Mouse (Mus musculus) embryonic stem cell, embryonic (primary cell): ENCODE results near the gene Tmem219.

Source experiments
- CTCF ChIA-PET, 4 experiments: fragments of 300-600 bp in 2 of 4; fragments of 350-600 bp in 2 of 4; sonication (Branson Sonifier 250); formaldehyde crosslinking; loops; one replicate each; lab custom pipeline; 2022; ENCODE audit warnings: inconsistent platforms in 2 of 4; lab: Charles Lee
- POLR2A ChIA-PET, 4 experiments: fragments of 300-600 bp in 2 of 4; fragments of 350-600 bp in 2 of 4; sonication (Branson Sonifier 250); formaldehyde crosslinking; loops; one replicate each; lab custom pipeline; 2022; ENCODE audit warnings: antibody characterized with exemption in 4 of 4, inconsistent platforms in 1 of 4; lab: Charles Lee

Tmem219 gene

GRCm38 (mm10) chr7:126856741-126857420 is 65.8 kb downstream of the Tmem219 start:
- ChIA-PET CTCF (interaction anchor here (0.5 to 1.6 kb wide), 8 partner anchors 21 to 423 kb away, joined by 3 to 7 read pairs (median 3); no protein-coding TSS in a partner anchor), POLR2A (interaction anchor here (0.6 to 5.8 kb wide), 21 partner anchors 9 to 477 kb away, joined by 3 to 32 read pairs (median 3); partner anchors contain the start of genes Doc2a (in 3 of the 4), Taok2 (in 2 of the 4), Fam57b (in 1 of the 4) and Kif22 (in 1 of the 4))

- ChIA-PET POLR2A (interaction anchor here in 2 of 4 experiments (0.8 to 5.8 kb wide), 12 partner anchors 8 to 187 kb away, joined by 3 to 32 read pairs (median 4); partner anchors contain the start of genes Doc2a (in 2 of the 2), Taok2 (in 2 of the 2), Kif22 (in 1 of the 2) and Tbx6 (in 1 of the 2)), CTCF (interaction anchor here in 1 of 4 experiments (1.6 kb wide), 1 partner anchor 23 kb away, joined by 4 read pairs; no protein-coding TSS in a partner anchor)
These were observed 67.1 kb downstream of the Tmem219 start for GRCm38 (mm10) chr7:126855641-126856040.

GRCm38 (mm10) chr7:126853454-126853853 is 69.3 kb downstream of the Tmem219 start:
- CTCF ChIA-PET = interaction anchor here in 1 of 4 experiments (0.7 kb wide), 1 partner anchor 159 kb away, joined by 3 read pairs; no protein-coding TSS in a partner anchor

GRCm38 (mm10) chr7:126851192-126851591 is 71.5 kb downstream of the Tmem219 start:
- ChIA-PET CTCF (interaction anchor here in 1 of 4 experiments (0.6 kb wide), 1 partner anchor 344 kb away, joined by 3 read pairs; no protein-coding TSS in a partner anchor), POLR2A (interaction anchor here in 3 of 4 experiments (0.5 to 2.4 kb wide), 17 partner anchors 8 to 1039 kb away, joined by 3 to 20 read pairs (median 4); partner anchors contain the start of genes Hirip3 (in 2 of the 3), Ino80e (in 2 of the 3) and Pagr1a (in 1 of the 3))

More at GRCm38 (mm10) chr7:126853454-126853853, 69.3 kb downstream of the Tmem219 start:
- POLR2A ChIA-PET = interaction anchor here in 2 of 4 experiments (0.6 to 3.1 kb wide), 14 partner anchors 8 to 1463 kb away, joined by 3 to 14 read pairs (median 4); partner anchors contain the start of genes Hirip3 (in 2 of the 2), Ino80e (in 2 of the 2), Taok2 (in 2 of the 2) and Kif22 (in 1 of the 2)

GRCm38 (mm10) chr7:126850161-126850560 is 72.6 kb downstream of the Tmem219 start:
- POLR2A ChIA-PET = interaction anchor here in 2 of 4 experiments (0.8 to 4.1 kb wide), 14 partner anchors 8 to 167 kb away, joined by 3 to 32 read pairs (median 5); partner anchors contain the start of genes Hirip3 (in 2 of the 2), Ino80e (in 2 of the 2) and Pagr1a (in 1 of the 2)
- CTCF ChIA-PET = interaction anchor here in 1 of 4 experiments (0.6 kb wide), 1 partner anchor 63 kb away, joined by 19 read pairs; no protein-coding TSS in a partner anchor

- ChIA-PET POLR2A (interaction anchor here (0.8 to 4.1 kb wide), 16 partner anchors 8 to 277 kb away, joined by 3 to 32 read pairs (median 4); partner anchors contain the start of genes Hirip3 (in 2 of the 4), Ino80e (in 2 of the 4), 4930451I11Rik (in 1 of the 4) and Taok2 (in 1 of the 4)), CTCF (interaction anchor here in 2 of 4 experiments (0.7 to 1.6 kb wide), 3 partner anchors 16 to 52 kb away, joined by 3 to 8 read pairs (median 4); partner anchors contain the start of gene Fam57b (in 1 of the 2))
These were observed 73.9 kb downstream of the Tmem219 start for GRCm38 (mm10) chr7:126848794-126849193.

- ChIA-PET CTCF (interaction anchor here in 3 of 4 experiments (0.6 to 1.7 kb wide), 7 partner anchors 10 to 310 kb away, joined by 3 to 8 read pairs (median 4); partner anchors contain the start of genes Fam57b (in 1 of the 3), Hirip3 (in 1 of the 3) and Ino80e (in 1 of the 3)), POLR2A (interaction anchor here (0.6 to 4.1 kb wide), 30 partner anchors 8 to 278 kb away, joined by 3 to 32 read pairs (median 4); partner anchors contain the start of genes Hirip3 (in 2 of the 4), Ino80e (in 2 of the 4), Taok2 (in 2 of the 4) and 4930451I11Rik (in 1 of the 4))
These were observed 75.0 kb downstream of the Tmem219 start for GRCm38 (mm10) chr7:126847421-126848398.

GRCm38 (mm10) chr7:126847116-126847420 is 75.6 kb downstream of the Tmem219 start, which contains the start of gene Doc2a:
TSS of gene Doc2a (plus strand) at chr7:126847416.
- ChIA-PET POLR2A (interaction anchor here in 3 of 4 experiments (0.8 to 4.1 kb wide), 13 partner anchors 9 to 80 kb away, joined by 3 to 32 read pairs (median 6); partner anchors contain the start of genes 4930451I11Rik (in 1 of the 3), Hirip3 (in 1 of the 3), Ino80e (in 1 of the 3) and Taok2 (in 1 of the 3)), CTCF (interaction anchor here in 3 of 4 experiments (0.6 to 1.7 kb wide), 5 partner anchors 11 to 38 kb away, joined by 3 to 8 read pairs (median 4); partner anchors contain the start of genes Hirip3 (in 1 of the 3) and Ino80e (in 1 of the 3))

GRCm38 (mm10) chr7:126845516-126845915 is 77.2 kb downstream of the Tmem219 start:
- ChIA-PET CTCF (no interaction called here), POLR2A (no interaction called here)

- ChIA-PET POLR2A (interaction anchor here in 3 of 4 experiments (0.6 to 1.5 kb wide), 5 partner anchors 9 to 251 kb away, joined by 3 to 5 read pairs (median 3); no protein-coding TSS in a partner anchor), CTCF (no interaction called here)
These were observed 79.4 kb downstream of the Tmem219 start for GRCm38 (mm10) chr7:126843276-126843675.
